Mouse (Mus musculus): ENCODE measurements around the gene Lysmd4. TPM values are rescaled to one million over a fixed set of nuclear protein-coding genes. Genes with fewer than 3 reads are reported as not detected.

The Lysmd4 gene
- total RNA-seq (2021): 10 to 100 TPM; 32.5 to 35.4 TPM

- intact Hi-C loops (cut with DNase I): no loop called here
- DNase-seq: peak; percentile 97
Measured at GRCm38 (mm10) chr7:67222220-67222862, at the start of gene Lysmd4. TSS of gene Lysmd4 (plus strand) at chr7:67222544.

GRCm38 (mm10) chr7:67173522-67174195, 48.7 kb upstream of the Lysmd4 start:
- no peak for DNase-seq
- intact Hi-C loops (cut with DNase I): no loop called here

DNA sequence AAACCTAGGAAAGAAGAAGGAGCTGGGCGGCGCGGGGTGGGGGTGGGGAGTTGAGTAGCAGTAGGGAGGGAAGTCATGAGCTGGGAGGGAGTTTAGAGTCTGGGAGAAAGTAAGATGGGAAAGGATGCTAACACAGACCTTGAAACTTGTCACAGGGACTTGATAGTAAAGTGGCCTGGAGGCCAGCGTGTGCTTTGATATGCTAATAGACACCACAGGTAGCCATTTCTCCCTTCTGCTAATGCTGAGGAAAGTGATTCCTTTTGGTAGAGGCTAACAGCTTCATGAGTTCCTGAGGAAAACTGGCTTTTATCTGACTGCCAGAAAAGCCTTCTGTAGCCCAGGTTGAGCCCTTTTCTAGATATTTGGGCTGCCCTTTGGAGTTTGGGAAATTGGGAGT, 38.6 kb upstream of the Lysmd4 start:
- no peak for DNase-seq
- intact Hi-C loops (cut with DNase I): no loop called here

- intact Hi-C loops (cut with DNase I): loop anchor here (5.0 kb wide), 1 partner anchor 357 kb away; no protein-coding TSS in a partner anchor
- peak; percentile 68 for DNase-seq
Measured at GRCm38 (mm10) chr7:67199412-67199811, 22.9 kb upstream of the Lysmd4 start.

DNA sequence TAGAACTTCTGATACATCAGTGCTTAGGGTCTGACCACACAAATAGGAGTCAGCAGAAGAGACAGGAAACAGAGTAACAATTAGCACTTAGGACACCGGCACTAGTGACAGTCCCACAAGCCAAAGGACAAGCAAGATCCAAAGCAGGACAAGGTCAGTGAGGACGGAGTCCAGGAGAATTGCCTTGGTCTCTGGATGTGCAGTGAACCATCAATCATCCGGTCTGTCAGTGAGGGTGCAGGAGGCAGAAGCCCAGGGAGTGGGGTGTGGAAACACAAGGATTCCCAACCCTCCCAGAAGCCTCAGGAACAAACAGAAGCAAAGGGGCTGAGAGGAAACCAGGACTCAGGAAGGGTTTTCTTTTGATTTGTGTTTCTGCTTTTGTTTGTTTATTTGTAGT, 18.7 kb upstream of the Lysmd4 start:
- no peak for DNase-seq
- intact Hi-C loops (cut with DNase I): no loop called here

- DNase-seq: no peak
- intact Hi-C loops (cut with DNase I): no loop called here
Measured at GRCm38 (mm10) chr7:67205734-67206425, 16.5 kb upstream of the Lysmd4 start.

- no peak for DNase-seq
- intact Hi-C loops (cut with DNase I): no loop called here
Measured at GRCm38 (mm10) chr7:67206496-67206895, 15.8 kb upstream of the Lysmd4 start.

DNA sequence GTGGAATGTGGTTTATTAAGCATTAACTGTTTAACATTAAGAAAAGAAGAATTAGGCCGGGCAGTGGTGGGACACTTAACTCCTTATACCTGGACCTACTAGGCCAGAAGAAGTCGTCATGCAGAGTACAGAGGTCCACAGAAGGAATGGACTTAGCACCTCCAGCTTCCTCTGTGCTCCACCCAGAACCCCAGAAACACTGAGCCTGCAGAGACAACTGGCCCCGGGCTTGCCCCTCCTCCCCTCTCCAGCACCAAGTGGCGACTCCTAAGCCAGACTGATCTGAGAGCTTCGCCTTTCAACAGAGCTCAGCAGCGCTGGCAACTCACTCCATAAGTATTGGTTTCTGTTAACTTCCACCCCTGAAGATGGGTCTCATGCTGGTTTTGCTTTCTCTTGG, 14.6 kb upstream of the Lysmd4 start:
- no peak for DNase-seq
- intact Hi-C loops (cut with DNase I): no loop called here

DNA sequence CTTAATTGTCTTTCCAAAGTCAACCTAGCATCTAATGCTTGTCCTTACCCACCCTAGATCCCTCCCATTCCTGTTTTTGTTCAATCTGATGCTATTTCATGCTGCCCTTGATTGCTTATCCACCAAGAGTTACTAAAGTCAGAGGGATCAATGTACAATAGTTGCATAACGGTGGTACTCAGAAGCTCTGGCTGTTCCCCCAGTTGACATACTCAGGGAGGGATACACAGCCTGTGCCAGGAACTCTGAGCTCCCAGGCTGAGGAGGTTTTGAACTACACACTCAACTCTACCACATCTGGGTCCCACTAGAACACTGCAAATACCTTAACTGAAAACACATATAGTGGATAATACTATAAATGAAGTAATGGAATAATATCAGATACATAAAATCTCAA, 14.0 kb upstream of the Lysmd4 start:
- intact Hi-C loops (cut with DNase I): no loop called here
- no peak for DNase-seq

DNA sequence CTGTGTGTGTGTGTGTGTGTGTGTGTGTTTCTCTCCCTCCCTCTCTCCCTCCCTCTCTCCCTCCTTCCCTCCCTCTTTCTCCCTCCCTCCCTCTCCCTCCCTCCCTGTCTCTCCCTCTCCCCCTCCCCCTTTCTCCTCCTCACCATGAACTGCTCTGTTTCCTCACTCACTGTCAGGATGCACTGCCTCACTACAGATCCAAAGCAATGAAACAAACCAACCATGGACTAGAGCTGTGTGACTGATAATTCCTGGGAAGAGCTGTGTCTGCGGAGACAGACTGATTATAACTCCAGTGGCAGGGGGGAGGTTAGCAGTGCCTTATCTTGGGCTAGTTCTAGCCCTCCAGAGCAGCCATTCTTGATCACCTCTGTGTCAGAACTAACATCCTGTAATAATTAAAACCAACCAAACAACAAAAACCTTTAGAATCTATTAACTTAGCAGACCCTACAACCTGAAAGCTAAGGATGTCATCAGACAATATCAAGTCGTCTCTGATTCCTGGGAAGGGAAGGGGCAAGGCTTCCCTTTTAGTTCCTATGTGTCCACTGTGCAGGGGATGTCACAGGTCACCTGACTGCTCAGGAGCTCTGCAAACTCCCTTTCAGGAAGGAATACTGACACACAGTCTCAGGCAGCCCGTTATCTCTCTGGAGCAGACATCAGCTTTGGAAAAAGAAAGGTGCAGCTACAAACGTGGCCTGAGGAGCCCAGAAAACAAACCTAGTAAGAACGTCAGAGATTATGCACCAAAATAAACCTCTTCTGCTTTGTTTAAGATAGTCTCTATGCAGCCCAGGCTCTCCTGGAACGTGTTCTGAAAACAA, 12.1 kb upstream of the Lysmd4 start:
- DNase-seq: no peak
- intact Hi-C loops (cut with DNase I): no loop called here

- no peak for DNase-seq
- intact Hi-C loops (cut with DNase I): no loop called here
Measured at GRCm38 (mm10) chr7:67211341-67211740, 11.0 kb upstream of the Lysmd4 start.

GRCm38 (mm10) chr7:67211971-67212370, 10.4 kb upstream of the Lysmd4 start:
- intact Hi-C loops (cut with DNase I): no loop called here
- no peak for DNase-seq

GRCm38 (mm10) chr7:67213589-67213988, 8.8 kb upstream of the Lysmd4 start:
- no peak for DNase-seq
- intact Hi-C loops (cut with DNase I): no loop called here

- DNase-seq: no peak
- intact Hi-C loops (cut with DNase I): no loop called here
Measured at GRCm38 (mm10) chr7:67216351-67216750, 6.0 kb upstream of the Lysmd4 start.

GRCm38 (mm10) chr7:67217025-67217424, 5.3 kb upstream of the Lysmd4 start:
- peak; percentile 64 for DNase-seq
- intact Hi-C loops (cut with DNase I): no loop called here

DNA sequence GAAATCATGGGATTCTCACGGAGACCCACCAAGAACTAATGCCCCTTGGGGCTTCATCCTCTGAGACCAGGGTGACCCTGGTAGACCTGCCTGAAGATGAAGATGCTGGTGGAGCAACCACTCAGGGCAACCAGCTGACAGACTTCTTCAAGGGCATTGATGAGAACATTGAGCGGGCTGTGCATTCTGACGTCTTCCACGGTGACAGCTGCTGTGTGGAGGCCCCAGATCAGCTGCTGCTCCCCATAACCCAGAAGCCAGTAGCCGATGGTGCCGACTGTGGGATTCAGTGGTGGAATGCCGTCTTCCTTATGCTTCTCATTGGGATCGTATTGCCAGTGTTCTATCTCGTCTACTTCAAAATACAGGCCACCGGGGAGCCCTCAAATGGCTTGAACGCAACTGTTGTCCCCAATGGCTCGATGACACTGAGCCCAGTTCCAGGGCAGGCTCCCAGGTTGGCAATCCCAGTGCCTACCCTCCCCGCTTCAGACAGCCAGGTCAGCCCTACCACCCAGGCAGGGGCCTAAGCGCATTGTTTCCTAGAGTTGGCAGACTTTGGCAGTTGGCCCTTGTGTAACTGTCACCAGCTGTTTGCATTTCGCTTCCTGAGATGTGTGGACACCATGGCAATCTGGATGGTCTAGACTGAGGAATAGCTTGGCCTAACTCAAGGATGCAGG, 3.7 kb downstream of the Lysmd4 start:
- peak; percentile 47 for DNase-seq
- intact Hi-C loops (cut with DNase I): no loop called here

DNA sequence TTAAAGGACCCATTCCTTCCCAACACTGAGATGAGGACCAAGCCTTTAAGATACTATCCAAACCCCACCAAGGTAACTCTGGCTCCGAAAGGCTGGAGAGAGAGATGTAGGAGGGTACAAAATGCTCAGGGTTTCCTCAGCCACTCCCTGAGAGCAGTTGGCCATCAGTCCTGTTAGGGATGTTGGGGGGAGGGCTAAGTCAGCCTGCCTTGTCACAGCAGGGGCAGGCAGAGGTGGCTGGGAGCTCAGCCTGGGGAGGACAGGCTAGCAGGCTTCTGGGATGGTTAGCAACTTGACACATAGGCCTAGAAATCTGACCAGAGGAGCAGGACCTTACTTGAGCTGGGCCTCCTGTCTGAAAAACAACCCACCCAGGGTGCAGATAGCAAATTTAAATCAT, 5.2 kb downstream of the Lysmd4 start:
- intact Hi-C loops (cut with DNase I): no loop called here
- DNase-seq: no peak

DNA sequence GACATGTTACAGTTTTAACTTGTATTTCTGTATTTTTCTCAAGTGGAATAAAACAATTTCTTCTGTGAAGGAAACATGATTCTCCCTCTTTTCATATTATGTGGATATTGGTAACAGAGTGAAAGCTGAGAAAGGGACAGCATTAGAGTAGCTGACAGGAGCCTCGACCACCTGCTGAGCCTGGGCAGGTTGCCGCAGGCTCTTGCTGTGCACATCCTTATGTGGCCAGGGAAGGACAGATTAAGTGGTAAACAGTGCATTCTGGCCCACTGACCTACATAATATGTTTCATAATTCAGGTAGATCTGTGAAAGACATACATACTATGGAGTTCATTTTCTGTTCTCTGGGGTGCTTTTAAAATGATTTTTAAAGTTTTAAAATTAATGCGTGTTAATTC, 6.0 kb downstream of the Lysmd4 start:
- intact Hi-C loops (cut with DNase I): no loop called here
- DNase-seq: peak; percentile 69

- peak; percentile 50 for DNase-seq
- intact Hi-C loops (cut with DNase I): no loop called here
Measured at GRCm38 (mm10) chr7:67228891-67229602, 6.7 kb downstream of the Lysmd4 start.

GRCm38 (mm10) chr7:67229701-67230100, 7.4 kb downstream of the Lysmd4 start:
- DNase-seq: no peak
- intact Hi-C loops (cut with DNase I): no loop called here
